In genomic region chr11:62351948-62352347, GRCm38 (mm10) we compare ENCODE assay signal across 29 mouse cellular contexts.
DNase-seq lines count a peak whose midpoint lies in the region; ATAC-seq and TF ChIP-seq lines count a peak whose summit lies in the region.
"Had no signal": no experiment of that assay in that cellular context is flagged by ENCODE, and none has a peak within 500 bp of the region (broad histone marks: within the 10 kb centered on the region; RNA-seq: fewer than 3 reads in every experiment).

No protein-coding gene starts in this region.

- DNase-seq in liver, adult 2 months (ENCODE audit: extremely low read depth, low read depth, low spot score): peak; percentile 91
- no peak for DNase-seq in liver, embryonic 11.5 days (ENCODE audit: low spot score)
- no peak for DNase-seq in liver, postnatal 0 days
- no peak for DNase-seq in liver
- peak; percentile 7 for DNase-seq in lung, postnatal 36 days
- DNase-seq in lung, postnatal 25 days (ENCODE audit: low spot score): no peak
- DNase-seq: adrenal gland, adult 2 months; adrenal gland, postnatal 10 days; adrenal gland, postnatal 25 days; B cell, adult 2 months; cerebellum, adult 11 months; cerebellum, adult 18-20 months; cerebellum, adult 8-10 months; cerebellum, adult 9-11 months; cerebellum, postnatal 14 days; cerebellum, postnatal 36 days; embryo, embryonic 11 days had no signal

- no peak overlapping the region for H3K4me3 ChIP-seq in liver, adult 2 months (ENCODE audit: insufficient read depth, low read depth, low read length)
- H3K4me3 ChIP-seq in liver, embryonic 11.5 days (ENCODE audit: low read depth, low read length): no peak overlapping the region
- H3K4me3 ChIP-seq in liver, postnatal 0 days (ENCODE audit: low read depth, low read length): no peak overlapping the region
- H3K4me3 ChIP-seq: embryonic facial prominence, embryonic 13.5 days; embryonic facial prominence, embryonic 15.5 days; erythroblast, embryonic 14.5 days; forebrain, embryonic 10.5 days; forebrain, embryonic 12.5 days had no signal

- TF ChIP-seq EP300 in liver, postnatal 0 days (IDR thresholded peaks at IDR 0.05; ENCODE audit: low read depth): 0 out of 2 replicates have a peak, but pooled peaks have one; percentile 9

- H3K4me1 ChIP-seq in liver, adult 2 months (ENCODE audit: control insufficient read depth, insufficient read depth, low read length): peaks cover 7% of the 10 kb centered on the region; the same call in 1 of the 2 replicates
- no peaks in the 10 kb centered on the region for H3K4me1 ChIP-seq in liver, embryonic 11.5 days (replicated peaks; ENCODE audit: control insufficient read depth, insufficient read depth, low read length)
- H3K4me1 ChIP-seq in liver, postnatal 0 days (ENCODE audit: insufficient read depth): peaks cover 2% of the 10 kb centered on the region; the same call in 1 of the 2 replicates
- H3K4me1 ChIP-seq: embryonic facial prominence, embryonic 13.5 days; embryonic facial prominence, embryonic 15.5 days; forebrain, embryonic 10.5 days; forebrain, embryonic 12.5 days had no signal

- no peak overlapping the region for H3K4me2 ChIP-seq in liver, embryonic 11.5 days
- H3K4me2 ChIP-seq in liver, postnatal 0 days (ENCODE audit: low read depth, low read length): no peak overlapping the region
- H3K4me2 ChIP-seq: embryonic facial prominence, embryonic 13.5 days; embryonic facial prominence, embryonic 15.5 days; forebrain, embryonic 12.5 days had no signal

- TF ChIP-seq POLR2A in liver, adult 2 months (IDR thresholded peaks at IDR 0.05; ENCODE audit: extremely low read depth, insufficient read depth, low read length): no peak

- no peak for TF ChIP-seq CTCF in liver, adult 2 months (IDR thresholded peaks at IDR 0.05; ENCODE audit: low read depth, low read length)
- TF ChIP-seq CTCF in liver, postnatal 0 days (IDR thresholded peaks at IDR 0.05; ENCODE audit: low read depth): no peak

- no peak for ATAC-seq in liver, embryonic 11.5 days (replicated peaks; ENCODE audit: low FRiP score)
- ATAC-seq in liver, postnatal 0 days: peak; percentile 68
- ATAC-seq: activated CD4-positive, CD25-positive, alpha-beta regulatory T cell, adult 4 months; CD4-positive, CD25-positive, alpha-beta regulatory T cell, adult 4 months; forebrain, embryonic 14.5 days; forebrain, embryonic 16.5 days; Patski had no signal

- H3K9me3 ChIP-seq in liver, embryonic 11.5 days (ENCODE audit: control insufficient read depth, low read length): no peaks in the 10 kb centered on the region
- H3K9me3 ChIP-seq in liver, postnatal 0 days (ENCODE audit: low read length): no peaks in the 10 kb centered on the region
- H3K9me3 ChIP-seq: embryonic facial prominence, embryonic 13.5 days; embryonic facial prominence, embryonic 15.5 days; forebrain, embryonic 10.5 days; forebrain, embryonic 12.5 days; G1E had no signal

- peak overlapping the region; percentile 69 for H3K27ac ChIP-seq in liver, adult 2 months (replicated peaks; ENCODE audit: insufficient read depth, low read depth, low read length)
- no peak overlapping the region for H3K27ac ChIP-seq in liver, embryonic 11.5 days (ENCODE audit: low read depth, low read length)
- 0 out of 2 replicates have a peak overlapping the region, but pooled peaks have one; percentile 30 for H3K27ac ChIP-seq in liver, postnatal 0 days (ENCODE audit: low read depth)
- H3K27ac ChIP-seq: embryonic facial prominence, embryonic 13.5 days; embryonic facial prominence, embryonic 15.5 days; forebrain, embryonic 10.5 days; forebrain, embryonic 12.5 days had no signal

- peaks cover 72% of the 10 kb centered on the region for H3K36me3 ChIP-seq in liver, adult 2 months (ENCODE audit: control insufficient read depth, insufficient read depth, low read length)
- H3K36me3 ChIP-seq in liver, embryonic 11.5 days (ENCODE audit: control insufficient read depth, insufficient read depth, low read length): peaks cover 34% of the 10 kb centered on the region
- H3K36me3 ChIP-seq in liver, postnatal 0 days (replicated peaks; ENCODE audit: insufficient read depth, low read length): peaks cover 73% of the 10 kb centered on the region

- peaks cover 4% of the 10 kb centered on the region; the same call in 1 of the 2 replicates for H3K79me2 ChIP-seq in liver, adult 2 months (ENCODE audit: control insufficient read depth, insufficient read depth, low read length)

- no peaks in the 10 kb centered on the region for H3K27me3 ChIP-seq in liver, adult 2 months (ENCODE audit: control insufficient read depth, insufficient read depth, low read length)
- no peaks in the 10 kb centered on the region for H3K27me3 ChIP-seq in liver, embryonic 11.5 days (replicated peaks; ENCODE audit: control insufficient read depth, insufficient read depth, low read length)
- no peaks in the 10 kb centered on the region for H3K27me3 ChIP-seq in liver, postnatal 0 days (ENCODE audit: insufficient read depth, low read length)
- H3K27me3 ChIP-seq: CH12.LX; embryonic facial prominence, embryonic 13.5 days; embryonic facial prominence, embryonic 15.5 days; forebrain, embryonic 12.5 days; Patski had no signal

- H3K9ac ChIP-seq in liver, adult 2 months (ENCODE audit: low read depth, low read length): no peak overlapping the region
- H3K9ac ChIP-seq in liver, embryonic 11.5 days (ENCODE audit: low read depth, low read length): no peak overlapping the region
- no peak overlapping the region for H3K9ac ChIP-seq in liver, postnatal 0 days (replicated peaks)
- H3K9ac ChIP-seq: embryonic facial prominence, embryonic 13.5 days; embryonic facial prominence, embryonic 15.5 days; forebrain, embryonic 12.5 days had no signal

- 28% methylated on average over 4 of the region's 4 CpGs for WGBS in liver, adult 2 months
- 84% methylated on average over 4 of the region's 4 CpGs for WGBS in liver, embryonic 11.5 days
- WGBS in liver, postnatal 0 days (ENCODE audit: insufficient replicate concordance): 67% methylated on average over 4 of the region's 4 CpGs

Comparison
In these comparisons a context has a peak if more than half of its experiments do, and no peak if none do; other contexts are left out.
1. DNase-seq: peak in liver, adult 2 months (single experiment) and lung, postnatal 36 days (single experiment); none in liver, embryonic 11.5 days (single experiment), liver, postnatal 0 days (single experiment), liver (single experiment) and lung, postnatal 25 days (single experiment).